Mouse (Mus musculus) G1E (cell line): ENCODE data around the gene Ikzf4. TPM values are rescaled to one million over a fixed set of nuclear protein-coding genes. Genes with fewer than 3 reads are reported as not detected.

Experiments
- ATAC-seq: 2 replicates; pipeline ENCODE4 v1.8.0; 2016; ENCODE audit warnings: mild to moderate bottlenecking; ENCODE audit not compliant: insufficient number of reproducible peaks, poor library complexity, low FRiP score, severe bottlenecking; ENCODE audit errors: extremely low read depth
- DNase-seq: peaks from one replicate; pipeline ENCODE4 v3.0.0; 2012; ENCODE audit warnings: low spot score
- H3K27me3 ChIP-seq: 2 replicates; pipeline ENCODE4 v1.6.1; 2012; ENCODE audit warnings: mild to moderate bottlenecking, low read length, inconsistent platforms; ENCODE audit not compliant: insufficient read depth
- H3K36me3 ChIP-seq: replicated peaks from 2 replicates; pipeline ENCODE3; 2012; ENCODE audit warnings: mild to moderate bottlenecking, inconsistent platforms
- H3K4me1 ChIP-seq: 2 replicates; pipeline ENCODE4 v1.6.1; 2012; ENCODE audit warnings: low read depth, low read length, inconsistent platforms, mixed read lengths; ENCODE audit not compliant: insufficient read depth
- H3K4me3 ChIP-seq: 2 replicates; pipeline ENCODE4 v1.5.1; 2012; ENCODE audit warnings: low read depth, mild to moderate bottlenecking, inconsistent platforms, low read length, moderate library complexity, mixed read lengths
- H3K9me3 ChIP-seq: replicated peaks from 2 replicates; pipeline ENCODE4 v1.6.1; 2012; ENCODE audit warnings: inconsistent platforms
- CTCF ChIP-seq: IDR thresholded peaks from 2 replicates; pipeline ENCODE4 v1.5.1; 2012; ENCODE audit warnings: low read depth, low read length, inconsistent platforms, mixed read lengths
- GATA1 ChIP-seq: IDR thresholded peaks from 2 replicates; pipeline ENCODE4 v1.6.1; 2012; ENCODE audit warnings: borderline replicate concordance, low read length, inconsistent platforms, mixed read lengths
- GATA2 ChIP-seq: IDR thresholded peaks from 2 replicates; pipeline ENCODE4 v1.6.1; 2012; ENCODE audit warnings: low read depth, low read length, inconsistent platforms, borderline replicate concordance
- POLR2AphosphoS5 ChIP-seq: IDR thresholded peaks from 2 replicates; pipeline ENCODE4 v1.6.1; 2012; ENCODE audit warnings: low read depth, low read length, inconsistent platforms; ENCODE audit not compliant: insufficient replicate concordance
- TAL1 ChIP-seq: conservative IDR thresholded peaks from 2 replicates; pipeline ENCODE4 v1.6.1; 2012; ENCODE audit warnings: low read depth, low read length, inconsistent platforms, mixed read lengths
- polyA plus RNA-seq: library from polyadenylated mRNA; stranded (reverse); fragments of >175 nt; gene quantifications from 2 replicates; pipeline ENCODE4 v1.2.3, GENCODE M21; 2012
- total RNA-seq, 2 experiments: library from RNA; stranded (forward) in 1 of 2; stranded (reverse) in 1 of 2; fragments of 200-1000 nt in 1 of 2; fragments of >200 nt in 1 of 2; fragmentation: Nextera tagmentation in 1 of 2; gene quantifications; 2 replicates each; pipeline ENCODE4 v1.2.3; 2014 to 2017

The Ikzf4 gene
- total and polyA plus RNA-seq, 3 experiments: 1.7 to 11.4 (median 7.0) TPM

- ATAC-seq: no peak
Measured at GRCm38 (mm10) chr10:128587120-128587519, 58.7 kb downstream of the Ikzf4 start.

GRCm38 (mm10) chr10:128586546-128586945 is 59.2 kb downstream of the Ikzf4 start:
- Histone ChIP-seq H3K36me3 (no peaks in the 10 kb centered on the region), H3K4me3 (no peak overlapping the region), H3K9me3 (no peaks in the 10 kb centered on the region), H3K4me1 (peaks cover 42% of the 10 kb centered on the region), H3K27me3 (peaks cover 93% of the 10 kb centered on the region)
- no peak for DNase-seq
- no peak for ATAC-seq
- TF ChIP-seq GATA1 (no peak), GATA2 (no peak), POLR2AphosphoS5 (no peak), CTCF (no peak), TAL1 (no peak)

More at GRCm38 (mm10) chr10:128587120-128587519, 58.7 kb downstream of the Ikzf4 start:
- H3K9me3 ChIP-seq: no peaks in the 10 kb centered on the region
- TF ChIP-seq GATA1 (no peak), POLR2AphosphoS5 (no peak), CTCF (no peak), GATA2 (no peak), TAL1 (no peak)
- H3K4me3 ChIP-seq: no peak overlapping the region
- DNase-seq: no peak
- peaks cover 94% of the 10 kb centered on the region for H3K27me3 ChIP-seq
- H3K36me3 ChIP-seq: no peaks in the 10 kb centered on the region
- peaks cover 43% of the 10 kb centered on the region for H3K4me1 ChIP-seq

DNA sequence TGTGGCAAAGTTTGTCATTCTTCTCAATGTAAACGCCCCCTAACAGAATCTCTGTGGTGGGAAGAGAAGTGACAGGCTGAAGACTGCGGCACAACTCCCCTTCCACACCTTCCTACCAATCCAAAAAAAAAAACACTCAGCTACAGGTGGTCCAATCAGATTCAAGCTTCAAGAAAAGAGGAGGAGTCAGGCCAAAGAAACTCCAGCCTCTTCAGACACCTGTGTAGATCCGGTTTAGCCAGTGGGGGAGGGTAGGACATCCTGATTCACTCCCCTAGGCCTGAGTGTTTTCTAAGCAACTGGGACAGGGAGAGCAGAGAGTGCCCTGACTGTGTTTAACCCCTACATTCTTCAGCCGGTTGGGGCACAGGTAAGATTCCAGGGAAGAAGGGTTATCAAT is 61.4 kb downstream of the Ikzf4 start:
- peaks cover 88% of the 10 kb centered on the region for H3K27me3 ChIP-seq
- H3K36me3 ChIP-seq: no peaks in the 10 kb centered on the region
- peaks cover 29% of the 10 kb centered on the region for H3K4me1 ChIP-seq
- DNase-seq: no peak
- no peak for ATAC-seq
- H3K9me3 ChIP-seq: no peaks in the 10 kb centered on the region
- TF ChIP-seq CTCF: no peak
- TF ChIP-seq GATA1: no peak
- no peak for TF ChIP-seq TAL1
- TF ChIP-seq GATA2: no peak
- TF ChIP-seq POLR2AphosphoS5: no peak
- H3K4me3 ChIP-seq: no peak overlapping the region

DNA sequence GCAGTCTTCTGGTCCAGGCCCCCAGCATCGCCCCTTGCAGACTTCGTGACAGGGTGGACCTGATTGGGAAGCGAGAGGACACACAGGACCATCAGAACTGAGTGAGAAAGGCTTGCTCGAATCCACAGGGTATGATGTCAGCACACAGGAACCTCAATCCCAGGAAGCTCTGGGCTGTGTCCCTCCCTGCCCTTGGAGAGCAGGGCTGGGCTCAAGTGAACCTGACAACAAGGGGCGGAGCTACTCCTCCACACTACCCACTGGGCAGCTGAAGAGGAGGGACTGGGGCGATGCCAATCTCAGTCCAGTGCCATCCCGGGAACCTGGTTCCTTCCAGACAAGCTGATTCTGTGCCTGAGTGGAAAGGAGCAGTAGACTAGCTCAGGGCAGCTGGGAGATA is 62.1 kb downstream of the Ikzf4 start:
- TF ChIP-seq POLR2AphosphoS5: no peak
- no peak for TF ChIP-seq GATA2
- TF ChIP-seq CTCF: no peak
- no peak for TF ChIP-seq TAL1
- no peak for TF ChIP-seq GATA1

More for the DNA sequence above, 62.1 kb downstream of the Ikzf4 start:
- DNase-seq (no peak), ATAC-seq (no peak)
- peaks cover 87% of the 10 kb centered on the region for H3K27me3 ChIP-seq
- no peaks in the 10 kb centered on the region for H3K36me3 ChIP-seq
- H3K4me3 ChIP-seq: no peak overlapping the region
- no peaks in the 10 kb centered on the region for H3K9me3 ChIP-seq
- peaks cover 22% of the 10 kb centered on the region for H3K4me1 ChIP-seq

Other genes starting within 250 kb of the Ikzf4 start
Only the 20 nearest of the 24 such genes appear.
- 100 and 109 TPM in 2 replicates for gene Smarcc2, start 186.7 kb downstream of the Ikzf4 start, total RNA-seq (2014; fragmentation: Nextera tagmentation)
- 36.3 and 47.4 TPM in 2 replicates for gene Smarcc2, start 186.7 kb downstream of the Ikzf4 start, total RNA-seq (2017)
- 153 and 174 TPM in 2 replicates for gene Smarcc2, start 186.7 kb downstream of the Ikzf4 start, polyA plus RNA-seq
- 207 and 266 TPM in 2 replicates for gene Myl6, start 151.8 kb downstream of the Ikzf4 start, total RNA-seq (2014; fragmentation: Nextera tagmentation)
- gene Myl6, start 151.8 kb downstream of the Ikzf4 start, total RNA-seq (2017): 1,414 and 1,457 TPM in 2 replicates
- gene Myl6, start 151.8 kb downstream of the Ikzf4 start, polyA plus RNA-seq: 273 and 359 TPM in 2 replicates
- 11.4 and 13.1 TPM in 2 replicates for gene Myl6b, start 147.3 kb downstream of the Ikzf4 start, total RNA-seq (2014; fragmentation: Nextera tagmentation)
- 1.7 and 2.0 TPM in 2 replicates for gene Myl6b, start 147.3 kb downstream of the Ikzf4 start, total RNA-seq (2017)
- 14.7 and 17.4 TPM in 2 replicates for gene Myl6b, start 147.3 kb downstream of the Ikzf4 start, polyA plus RNA-seq
- gene Esyt1, start 120.1 kb downstream of the Ikzf4 start, total RNA-seq (2014; fragmentation: Nextera tagmentation): 31.8 and 36.0 TPM in 2 replicates
- gene Esyt1, start 120.1 kb downstream of the Ikzf4 start, total RNA-seq (2017): 98.1 and 107 TPM in 2 replicates
- 72.2 and 80.2 TPM in 2 replicates for gene Esyt1, start 120.1 kb downstream of the Ikzf4 start, polyA plus RNA-seq
- 7.2 and 9.2 TPM in 2 replicates for gene Zc3h10, start 98.2 kb downstream of the Ikzf4 start, total RNA-seq (2014; fragmentation: Nextera tagmentation)
- 12.0 and 13.3 TPM in 2 replicates for gene Zc3h10, start 98.2 kb downstream of the Ikzf4 start, total RNA-seq (2017)
- 21.1 and 21.9 TPM in 2 replicates for gene Zc3h10, start 98.2 kb downstream of the Ikzf4 start, polyA plus RNA-seq
- 2,429 and 2,736 TPM in 2 replicates for gene Rpl41, start 96.7 kb downstream of the Ikzf4 start, total RNA-seq (2014; fragmentation: Nextera tagmentation)
- gene Rpl41, start 96.7 kb downstream of the Ikzf4 start, total RNA-seq (2017): 5,596 and 6,924 TPM in 2 replicates
- 10,155 and 11,415 TPM in 2 replicates for gene Rpl41, start 96.7 kb downstream of the Ikzf4 start, polyA plus RNA-seq
- 692 and 813 TPM in 2 replicates for gene Pa2g4, start 80.0 kb downstream of the Ikzf4 start, total RNA-seq (2014; fragmentation: Nextera tagmentation)
- 212 and 245 TPM in 2 replicates for gene Pa2g4, start 80.0 kb downstream of the Ikzf4 start, total RNA-seq (2017)
- gene Pa2g4, start 80.0 kb downstream of the Ikzf4 start, polyA plus RNA-seq: 659 and 767 TPM in 2 replicates
- gene Erbb3, start 56.3 kb downstream of the Ikzf4 start, total RNA-seq (2014; fragmentation: Nextera tagmentation): 2.0 and 2.2 TPM in 2 replicates
- gene Erbb3, start 56.3 kb downstream of the Ikzf4 start, total RNA-seq (2017): 0.35 and 0.49 TPM in 2 replicates
- gene Erbb3, start 56.3 kb downstream of the Ikzf4 start, polyA plus RNA-seq: 0.15 and 0.17 TPM in 2 replicates
- 4,124 and 4,641 TPM in 2 replicates for gene Rps26, start 19.2 kb downstream of the Ikzf4 start, total RNA-seq (2014; fragmentation: Nextera tagmentation)
- gene Rps26, start 19.2 kb downstream of the Ikzf4 start, total RNA-seq (2017): 1,044 and 1,182 TPM in 2 replicates
- gene Rps26, start 19.2 kb downstream of the Ikzf4 start, polyA plus RNA-seq: 4,182 and 5,947 TPM in 2 replicates
- 4.6 and 8.7 TPM in 2 replicates for gene Suox, start 28.1 kb upstream of the Ikzf4 start, total RNA-seq (2014; fragmentation: Nextera tagmentation)
- gene Suox, start 28.1 kb upstream of the Ikzf4 start, total RNA-seq (2017): 8.1 and 8.4 TPM in 2 replicates
- 0.96 and 1.7 TPM in 2 replicates for gene Suox, start 28.1 kb upstream of the Ikzf4 start, polyA plus RNA-seq
- 49.1 TPM in 2 replicates for gene Rab5b, start 50.3 kb upstream of the Ikzf4 start, total RNA-seq (2014; fragmentation: Nextera tagmentation)
- gene Rab5b, start 50.3 kb upstream of the Ikzf4 start, total RNA-seq (2017): 48.0 and 52.7 TPM in 2 replicates
- 17.5 and 20.0 TPM in 2 replicates for gene Rab5b, start 50.3 kb upstream of the Ikzf4 start, polyA plus RNA-seq
- gene Pmel, start 58.2 kb upstream of the Ikzf4 start, total RNA-seq (2014; fragmentation: Nextera tagmentation): 0.58 and 2.4 TPM in 2 replicates
- 0.76 and 1.0 TPM in 2 replicates for gene Pmel, start 58.2 kb upstream of the Ikzf4 start, total RNA-seq (2017)
- gene Pmel, start 58.2 kb upstream of the Ikzf4 start, polyA plus RNA-seq: 0.05 and 0.06 TPM in 2 replicates
- 108 and 117 TPM in 2 replicates for gene Cdk2, start 59.0 kb upstream of the Ikzf4 start, total RNA-seq (2014; fragmentation: Nextera tagmentation)
- gene Cdk2, start 59.0 kb upstream of the Ikzf4 start, total RNA-seq (2017): 109 and 113 TPM in 2 replicates
- gene Cdk2, start 59.0 kb upstream of the Ikzf4 start, polyA plus RNA-seq: 34.7 and 36.3 TPM in 2 replicates
- 6.8 and 8.4 TPM in 2 replicates for gene Dgka, start 98.9 kb upstream of the Ikzf4 start, total RNA-seq (2014; fragmentation: Nextera tagmentation)
- 3.3 TPM in 2 replicates for gene Dgka, start 98.9 kb upstream of the Ikzf4 start, total RNA-seq (2017)
- gene Dgka, start 98.9 kb upstream of the Ikzf4 start, polyA plus RNA-seq: 0.19 and 0.50 TPM in 2 replicates
- gene Pym1, start 101.9 kb upstream of the Ikzf4 start, total RNA-seq (2014; fragmentation: Nextera tagmentation): 78.7 and 93.7 TPM in 2 replicates
- 44.3 and 47.3 TPM in 2 replicates for gene Pym1, start 101.9 kb upstream of the Ikzf4 start, total RNA-seq (2017)
- gene Pym1, start 101.9 kb upstream of the Ikzf4 start, polyA plus RNA-seq: 144 and 169 TPM in 2 replicates
- 0.44 TPM in 1 of 2 replicates, not detected in the other for gene Mmp19, start 144.9 kb upstream of the Ikzf4 start, total RNA-seq (2014; fragmentation: Nextera tagmentation)
- 0.11 and 0.12 TPM in 2 replicates for gene Mmp19, start 144.9 kb upstream of the Ikzf4 start, total RNA-seq (2017)
- gene Mmp19, start 144.9 kb upstream of the Ikzf4 start, polyA plus RNA-seq: 0.02 and 0.03 TPM in 2 replicates
- 20.6 and 25.5 TPM in 2 replicates for gene Dnajc14, start 158.1 kb upstream of the Ikzf4 start, total RNA-seq (2014; fragmentation: Nextera tagmentation)
- 31.5 and 36.9 TPM in 2 replicates for gene Dnajc14, start 158.1 kb upstream of the Ikzf4 start, total RNA-seq (2017)
- gene Dnajc14, start 158.1 kb upstream of the Ikzf4 start, polyA plus RNA-seq: 9.6 and 12.6 TPM in 2 replicates
- gene Tmem198b, start 158.4 kb upstream of the Ikzf4 start, total RNA-seq (2014; fragmentation: Nextera tagmentation): 8.4 and 10.1 TPM in 2 replicates
- gene Tmem198b, start 158.4 kb upstream of the Ikzf4 start, total RNA-seq (2017): 4.1 and 4.9 TPM in 2 replicates
- gene Tmem198b, start 158.4 kb upstream of the Ikzf4 start, polyA plus RNA-seq: 1.5 and 2.2 TPM in 2 replicates
- 144 and 197 TPM in 2 replicates for gene Sarnp, start 171.3 kb upstream of the Ikzf4 start, total RNA-seq (2014; fragmentation: Nextera tagmentation)
- 154 and 165 TPM in 2 replicates for gene Sarnp, start 171.3 kb upstream of the Ikzf4 start, total RNA-seq (2017)
- 16.5 and 19.9 TPM in 2 replicates for gene Sarnp, start 171.3 kb upstream of the Ikzf4 start, polyA plus RNA-seq
- 29.3 and 31.9 TPM in 2 replicates for gene Ormdl2, start 175.7 kb upstream of the Ikzf4 start, total RNA-seq (2014; fragmentation: Nextera tagmentation)
- gene Ormdl2, start 175.7 kb upstream of the Ikzf4 start, total RNA-seq (2017): 132 and 152 TPM in 2 replicates
- 18.0 and 21.9 TPM in 2 replicates for gene Ormdl2, start 175.7 kb upstream of the Ikzf4 start, polyA plus RNA-seq